Mouse (Mus musculus): ENCODE data around the gene Misp. TPM values are rescaled to one million over a fixed set of nuclear protein-coding genes. Genes with fewer than 3 reads are reported as not detected.

Misp gene
- polyA plus RNA-seq, 1 experiment from 2014 or later = 9.0 TPM

DNA sequence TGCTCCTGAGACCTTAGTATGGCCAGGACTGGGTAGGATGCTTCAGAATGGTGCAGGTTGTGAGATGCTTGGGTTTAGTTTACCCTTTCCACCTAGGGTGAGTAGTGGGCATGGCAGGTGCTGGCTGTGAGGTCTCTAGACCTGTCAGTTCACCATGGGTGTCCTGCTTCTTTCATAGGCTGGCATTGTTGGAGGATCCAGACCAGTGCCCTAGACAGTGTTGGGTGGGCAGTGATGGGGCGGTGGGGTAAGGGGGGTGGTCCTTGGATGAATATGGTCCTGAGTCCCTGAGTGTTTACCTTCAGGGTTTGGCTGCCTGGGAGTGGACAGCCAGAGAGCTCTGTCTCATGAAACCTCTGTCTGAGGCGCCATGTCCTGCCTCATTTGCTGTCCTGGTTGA, 37.1 kb downstream of the Misp start:
- WGBS = 59% methylated on average over 2 of the region's 2 CpGs
- Histone ChIP-seq H3K4me3 (ENCODE audit: low read length) (peak overlapping the region; percentile 100), H3K9me3 (ENCODE audit: control insufficient read depth, low read length) (no peaks in the 10 kb centered on the region), H3K27ac (ENCODE audit: low read depth, low read length) (peak overlapping the region; percentile 17; the same call in 1 of the 2 replicates), H3K36me3 (ENCODE audit: control insufficient read depth, insufficient read depth, low read length) (peaks cover 68% of the 10 kb centered on the region), H3K9ac (ENCODE audit: low read depth, low read length) (peak overlapping the region; percentile 100; the same call in 1 of the 2 replicates), H3K4me2 (replicated peaks; ENCODE audit: low read depth, low read length) (peak overlapping the region; percentile 100), H3K4me1 (ENCODE audit: control insufficient read depth, insufficient read depth, low read length) (peaks cover 44% of the 10 kb centered on the region), H3K27me3 (ENCODE audit: control insufficient read depth, insufficient read depth, low read length) (no peaks in the 10 kb centered on the region)
- ATAC-seq (ENCODE audit: low FRiP score, low TSS enrichment) = no peak

DNA sequence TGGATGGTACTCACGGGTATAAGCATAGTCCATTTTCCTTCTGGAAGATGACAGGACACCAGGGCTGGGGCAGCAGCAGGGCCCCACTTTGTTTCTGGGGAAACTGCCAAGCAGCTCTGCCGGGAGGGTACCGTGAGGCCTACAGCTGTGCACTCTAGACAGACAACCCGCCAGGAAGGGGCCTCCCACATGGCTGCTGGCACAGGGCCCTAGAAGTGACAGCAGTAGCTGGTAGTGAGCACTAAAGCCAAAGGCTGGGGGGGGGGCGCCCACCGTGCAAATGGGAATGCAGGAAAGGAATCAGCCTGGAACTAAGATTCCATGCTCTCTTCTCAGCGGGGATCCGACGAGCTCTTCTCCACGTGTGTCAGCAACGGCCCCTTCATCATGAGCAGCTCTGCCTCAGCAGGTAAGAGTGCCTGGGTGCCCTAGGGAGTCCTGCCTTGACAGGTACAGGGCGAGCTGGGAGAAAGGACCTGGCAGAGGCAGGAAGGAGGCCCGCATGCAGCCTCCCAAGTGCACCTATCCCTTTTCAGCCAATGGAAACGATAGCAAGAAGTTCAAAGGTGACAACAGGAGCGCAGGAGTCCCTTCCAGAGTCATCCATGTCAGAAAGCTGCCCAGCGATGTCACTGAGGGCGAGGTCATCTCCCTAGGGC, 37.8 kb downstream of the Misp start:
- Histone ChIP-seq H3K36me3 (ENCODE audit: control insufficient read depth, insufficient read depth, low read length) (peaks cover 75% of the 10 kb centered on the region), H3K27ac (ENCODE audit: low read depth, low read length) (peak overlapping the region; percentile 20), H3K9me3 (ENCODE audit: control insufficient read depth, low read length) (no peaks in the 10 kb centered on the region), H3K9ac (ENCODE audit: low read depth, low read length) (peak overlapping the region; percentile 100; the same call in 1 of the 2 replicates), H3K4me2 (replicated peaks; ENCODE audit: low read depth, low read length) (peak overlapping the region; percentile 100), H3K27me3 (ENCODE audit: control insufficient read depth, insufficient read depth, low read length) (no peaks in the 10 kb centered on the region), H3K4me3 (ENCODE audit: low read length) (peak overlapping the region; percentile 100), H3K4me1 (ENCODE audit: control insufficient read depth, insufficient read depth, low read length) (peaks cover 40% of the 10 kb centered on the region)
- ATAC-seq (ENCODE audit: low FRiP score, low TSS enrichment) = no peak
- WGBS = 48% methylated on average over 17 of the region's 17 CpGs

DNA sequence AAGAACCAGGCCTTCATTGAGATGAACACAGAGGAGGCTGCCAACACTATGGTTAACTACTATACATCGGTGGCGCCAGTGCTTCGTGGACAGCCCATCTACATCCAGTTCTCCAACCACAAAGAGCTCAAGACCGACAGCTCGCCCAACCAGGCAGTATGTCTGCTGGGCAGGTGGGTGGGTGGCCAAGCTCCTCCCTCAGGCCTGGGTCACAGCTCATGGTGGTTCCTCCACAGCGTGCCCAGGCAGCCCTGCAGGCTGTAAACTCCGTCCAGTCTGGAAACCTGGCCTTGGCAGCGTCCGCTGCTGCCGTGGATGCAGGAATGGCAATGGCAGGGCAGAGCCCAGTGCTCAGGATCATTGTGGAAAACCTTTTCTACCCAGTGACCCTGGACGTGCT, 38.3 kb downstream of the Misp start:
- 81% methylated on average over 11 of the region's 11 CpGs for WGBS
- H3K9me3 ChIP-seq (ENCODE audit: control insufficient read depth, low read length) = no peaks in the 10 kb centered on the region
- no peak for ATAC-seq (ENCODE audit: low FRiP score, low TSS enrichment)
- H3K27ac ChIP-seq (ENCODE audit: low read depth, low read length) = no peak overlapping the region
- no peak overlapping the region for H3K4me2 ChIP-seq (replicated peaks; ENCODE audit: low read depth, low read length)
- no peaks in the 10 kb centered on the region for H3K27me3 ChIP-seq (ENCODE audit: control insufficient read depth, insufficient read depth, low read length)
- H3K4me1 ChIP-seq (ENCODE audit: control insufficient read depth, insufficient read depth, low read length) = peaks cover 40% of the 10 kb centered on the region
- H3K9ac ChIP-seq (ENCODE audit: low read depth, low read length) = no peak overlapping the region
- H3K36me3 ChIP-seq (ENCODE audit: control insufficient read depth, insufficient read depth, low read length) = peaks cover 76% of the 10 kb centered on the region
- no peak overlapping the region for H3K4me3 ChIP-seq (ENCODE audit: low read length)

DNA sequence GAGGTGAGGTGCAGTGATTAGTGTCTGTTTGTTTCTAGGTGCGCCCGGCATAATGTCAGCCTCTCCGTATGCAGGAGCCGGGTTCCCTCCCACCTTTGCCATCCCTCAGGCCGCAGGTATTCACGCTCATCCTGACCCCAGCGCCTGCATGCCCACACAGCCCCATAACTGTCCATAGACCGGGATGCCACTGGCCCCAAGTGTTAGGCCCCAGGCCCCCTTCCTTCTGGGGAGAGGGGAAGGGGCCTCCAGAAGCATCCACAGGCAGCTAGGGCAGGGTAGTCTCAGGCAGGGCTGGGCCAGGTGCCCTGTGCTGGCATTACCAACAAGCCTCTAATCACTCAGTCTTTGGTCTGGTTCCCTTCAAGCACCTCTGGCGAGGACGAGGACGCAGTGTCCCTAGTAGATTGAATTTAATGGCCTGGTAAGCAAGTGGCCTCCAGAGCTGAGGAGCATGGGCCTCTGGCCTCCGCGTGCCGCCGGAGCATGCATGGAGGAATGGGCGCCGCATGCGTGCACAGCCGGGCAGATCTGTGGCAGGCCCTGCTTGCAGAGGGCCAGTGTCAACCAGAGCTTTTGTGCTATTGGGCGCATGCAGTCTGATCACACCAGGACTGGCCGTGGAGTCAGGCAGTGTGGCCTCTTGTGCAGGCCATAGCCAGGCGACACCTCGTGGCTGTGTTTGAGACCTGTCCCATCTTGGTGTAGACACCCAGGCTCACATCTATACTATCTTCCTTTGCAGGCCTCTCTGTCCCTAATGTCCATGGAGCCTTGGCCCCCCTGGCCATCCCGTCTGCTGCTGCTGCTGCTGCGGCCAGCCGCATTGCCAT, 39.5 kb downstream of the Misp start:
- peaks cover 40% of the 10 kb centered on the region for H3K4me1 ChIP-seq (ENCODE audit: control insufficient read depth, insufficient read depth, low read length)
- peaks cover 86% of the 10 kb centered on the region for H3K36me3 ChIP-seq (ENCODE audit: control insufficient read depth, insufficient read depth, low read length)
- ATAC-seq (ENCODE audit: low FRiP score, low TSS enrichment) = no peak
- no peak overlapping the region for H3K4me2 ChIP-seq (replicated peaks; ENCODE audit: low read depth, low read length)
- no peak overlapping the region for H3K4me3 ChIP-seq (ENCODE audit: low read length)
- peak overlapping the region; percentile 17; the same call in 1 of the 2 replicates for H3K27ac ChIP-seq (ENCODE audit: low read depth, low read length)
- H3K9ac ChIP-seq (ENCODE audit: low read depth, low read length) = no peak overlapping the region; the same call in 1 of the 2 replicates
- 89% methylated on average over 26 of the region's 26 CpGs for WGBS
- H3K9me3 ChIP-seq (ENCODE audit: control insufficient read depth, low read length) = no peaks in the 10 kb centered on the region
- H3K27me3 ChIP-seq (ENCODE audit: control insufficient read depth, insufficient read depth, low read length) = no peaks in the 10 kb centered on the region

DNA sequence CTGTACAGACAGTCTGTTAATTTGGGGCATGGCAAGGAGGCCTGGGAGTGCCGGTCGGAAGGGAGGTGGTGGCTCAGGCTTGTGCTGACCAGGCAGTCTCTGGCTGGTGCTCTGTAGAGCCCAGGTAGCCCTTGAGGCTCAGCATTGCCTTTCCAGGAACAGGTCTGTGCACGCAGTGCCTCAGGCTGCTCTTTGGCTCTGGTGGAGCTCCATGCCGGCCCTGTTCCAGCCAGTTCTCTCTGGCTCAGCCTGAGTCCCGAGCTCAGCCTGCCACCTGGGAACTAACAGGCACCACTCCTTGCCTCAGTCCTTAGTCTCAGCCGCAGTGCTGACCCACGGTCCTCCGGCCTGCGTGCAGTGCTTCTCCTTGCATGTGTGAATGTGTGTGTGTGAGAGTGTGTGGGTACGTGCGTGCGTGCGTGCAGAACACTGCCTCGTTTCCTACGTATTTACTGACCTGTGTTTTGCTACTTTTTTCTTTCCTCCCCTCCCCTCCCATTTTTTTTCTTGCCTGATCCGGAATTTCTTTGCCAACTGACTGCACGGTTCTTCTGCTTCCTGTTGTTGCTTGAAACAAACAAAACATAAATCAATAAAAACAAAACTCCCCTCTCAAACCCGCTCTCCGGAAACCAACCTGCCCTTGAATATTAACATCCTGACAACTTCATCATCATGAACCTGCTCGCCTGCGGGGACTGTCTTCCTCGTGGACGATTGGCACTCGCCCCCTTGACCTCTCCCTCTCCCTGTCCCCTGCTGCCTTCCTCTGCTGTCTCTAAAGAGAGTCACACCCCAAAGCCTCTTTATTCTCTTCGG, 40.6 kb downstream of the Misp start:
- ATAC-seq (ENCODE audit: low FRiP score, low TSS enrichment) = no peak
- Histone ChIP-seq H3K27me3 (ENCODE audit: control insufficient read depth, insufficient read depth, low read length) (no peaks in the 10 kb centered on the region), H3K4me1 (ENCODE audit: control insufficient read depth, insufficient read depth, low read length) (peaks cover 38% of the 10 kb centered on the region), H3K27ac (ENCODE audit: low read depth, low read length) (peak overlapping the region; percentile 24; the same call in 1 of the 2 replicates), H3K9ac (ENCODE audit: low read depth, low read length) (no peak overlapping the region), H3K36me3 (ENCODE audit: control insufficient read depth, insufficient read depth, low read length) (peaks cover 93% of the 10 kb centered on the region), H3K9me3 (ENCODE audit: control insufficient read depth, low read length) (no peaks in the 10 kb centered on the region), H3K4me2 (replicated peaks; ENCODE audit: low read depth, low read length) (no peak overlapping the region), H3K4me3 (ENCODE audit: low read length) (no peak overlapping the region)
- WGBS = 66% methylated on average over 25 of the region's 25 CpGs

DNA sequence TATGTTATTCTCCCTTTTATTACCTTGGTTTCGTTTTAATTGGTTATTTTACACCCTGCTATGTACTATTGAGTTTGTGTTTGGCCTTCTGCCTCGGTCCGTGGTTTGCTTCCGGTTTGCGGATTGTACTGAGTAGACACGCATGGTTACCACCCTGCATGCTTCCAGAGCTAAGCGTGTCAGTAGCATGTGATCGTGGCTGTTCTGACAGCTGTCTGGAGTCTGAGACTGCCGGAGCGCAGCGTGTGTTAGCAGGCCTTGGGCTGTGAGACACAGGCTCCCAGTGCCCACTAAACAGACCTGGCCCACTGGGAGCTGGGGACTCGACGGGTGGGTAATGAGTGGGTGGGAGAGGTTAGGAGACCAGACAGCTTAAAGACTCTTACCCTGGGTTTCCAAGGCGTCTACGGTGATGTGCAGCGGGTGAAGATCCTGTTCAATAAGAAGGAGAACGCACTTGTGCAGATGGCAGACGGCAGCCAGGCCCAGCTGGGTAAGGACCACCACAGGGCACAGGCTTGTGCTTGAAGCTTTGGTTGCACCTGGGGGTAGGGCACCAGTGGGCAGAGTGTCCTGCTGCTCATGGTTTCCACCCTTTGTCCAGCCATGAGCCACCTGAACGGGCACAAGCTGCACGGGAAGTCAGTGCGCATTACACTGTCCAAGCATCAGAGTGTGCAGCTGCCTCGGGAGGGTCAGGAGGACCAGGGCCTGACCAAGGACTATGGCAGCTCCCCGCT, 41.4 kb downstream of the Misp start:
- no peak for ATAC-seq (ENCODE audit: low FRiP score, low TSS enrichment)
- peaks cover 30% of the 10 kb centered on the region for H3K4me1 ChIP-seq (ENCODE audit: control insufficient read depth, insufficient read depth, low read length)
- H3K27ac ChIP-seq (ENCODE audit: low read depth, low read length) = no peak overlapping the region
- no peak overlapping the region for H3K9ac ChIP-seq (ENCODE audit: low read depth, low read length)
- WGBS = 82% methylated on average over 23 of the region's 23 CpGs
- H3K36me3 ChIP-seq (ENCODE audit: control insufficient read depth, insufficient read depth, low read length) = peaks cover 92% of the 10 kb centered on the region
- H3K27me3 ChIP-seq (ENCODE audit: control insufficient read depth, insufficient read depth, low read length) = no peaks in the 10 kb centered on the region
- no peak overlapping the region for H3K4me2 ChIP-seq (replicated peaks; ENCODE audit: low read depth, low read length)
- no peak overlapping the region for H3K4me3 ChIP-seq (ENCODE audit: low read length)
- H3K9me3 ChIP-seq (ENCODE audit: control insufficient read depth, low read length) = no peaks in the 10 kb centered on the region

DNA sequence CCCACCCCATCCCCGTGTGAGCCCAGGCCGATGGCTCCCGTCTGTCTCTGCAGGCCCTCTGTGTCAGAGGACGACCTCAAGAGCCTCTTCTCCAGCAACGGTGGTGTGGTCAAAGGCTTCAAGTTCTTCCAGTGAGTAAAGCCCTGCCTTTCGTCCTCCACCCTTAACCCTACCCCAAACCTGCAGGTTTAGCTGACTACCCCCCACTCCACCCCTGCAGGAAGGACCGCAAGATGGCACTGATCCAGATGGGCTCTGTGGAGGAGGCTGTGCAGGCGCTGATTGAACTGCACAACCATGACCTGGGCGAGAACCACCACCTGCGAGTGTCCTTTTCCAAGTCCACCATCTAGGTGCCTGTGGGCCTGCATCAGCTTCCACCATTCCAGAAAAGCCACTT, 42.1 kb downstream of the Misp start:
- Histone ChIP-seq H3K27me3 (ENCODE audit: control insufficient read depth, insufficient read depth, low read length) (no peaks in the 10 kb centered on the region), H3K4me2 (replicated peaks; ENCODE audit: low read depth, low read length) (no peak overlapping the region), H3K27ac (ENCODE audit: low read depth, low read length) (no peak overlapping the region), H3K4me1 (ENCODE audit: control insufficient read depth, insufficient read depth, low read length) (peaks cover 23% of the 10 kb centered on the region), H3K9ac (ENCODE audit: low read depth, low read length) (no peak overlapping the region), H3K4me3 (ENCODE audit: low read length) (no peak overlapping the region), H3K36me3 (ENCODE audit: control insufficient read depth, insufficient read depth, low read length) (peaks cover 90% of the 10 kb centered on the region), H3K9me3 (ENCODE audit: control insufficient read depth, low read length) (no peaks in the 10 kb centered on the region)
- WGBS = 60% methylated on average over 10 of the region's 10 CpGs
- ATAC-seq (ENCODE audit: low FRiP score, low TSS enrichment) = no peak

DNA sequence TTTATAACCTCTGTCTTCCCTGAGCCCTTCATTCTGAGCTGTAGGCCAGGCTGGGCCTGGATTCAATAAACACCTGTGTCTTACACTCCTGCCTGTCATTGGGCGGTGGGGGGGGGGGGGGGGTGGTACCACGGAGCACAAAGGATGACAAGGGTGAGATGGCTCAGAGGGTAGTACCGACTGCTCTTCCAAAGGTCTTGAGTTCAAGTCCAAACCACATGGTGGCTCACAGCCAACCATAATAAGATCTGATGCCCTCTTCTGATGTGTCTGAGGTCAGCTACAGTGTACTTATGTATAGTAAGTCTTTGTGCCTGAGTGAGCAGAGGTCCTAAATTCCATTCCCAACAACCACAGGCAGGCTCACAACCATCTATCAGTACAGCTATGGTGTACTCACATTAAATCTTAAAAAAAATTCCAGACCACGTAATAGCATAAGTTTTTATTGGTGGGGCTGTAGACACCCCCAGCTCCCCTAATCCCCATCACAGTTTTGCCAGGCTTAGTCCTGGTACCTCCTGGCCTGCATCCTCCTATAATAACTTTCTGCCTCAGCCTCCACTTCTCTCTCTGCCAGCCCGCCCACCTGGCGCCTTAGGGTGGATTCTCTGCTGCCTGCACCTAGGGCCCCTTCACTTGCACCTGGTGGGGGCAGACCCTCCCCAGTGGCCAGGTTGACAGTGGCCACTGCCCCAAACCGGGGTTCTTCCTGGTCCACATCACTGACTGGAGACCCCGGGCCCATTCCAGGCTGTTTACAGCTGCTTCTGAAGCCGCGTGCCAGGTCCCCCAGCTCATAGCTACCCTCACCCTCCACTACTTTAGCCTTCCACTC, 43.8 kb downstream of the Misp start:
- no peak overlapping the region for H3K27ac ChIP-seq (ENCODE audit: low read depth, low read length)
- H3K4me2 ChIP-seq (replicated peaks; ENCODE audit: low read depth, low read length) = no peak overlapping the region
- no peak overlapping the region for H3K9ac ChIP-seq (ENCODE audit: low read depth, low read length)
- ATAC-seq (ENCODE audit: low FRiP score, low TSS enrichment) = peak; percentile 13
- no peaks in the 10 kb centered on the region for H3K9me3 ChIP-seq (ENCODE audit: control insufficient read depth, low read length)
- no peak overlapping the region for H3K4me3 ChIP-seq (ENCODE audit: low read length)
- 54% methylated on average over 10 of the region's 10 CpGs for WGBS
- peaks cover 15% of the 10 kb centered on the region; the same call in 1 of the 2 replicates for H3K4me1 ChIP-seq (ENCODE audit: control insufficient read depth, insufficient read depth, low read length)
- H3K27me3 ChIP-seq (ENCODE audit: control insufficient read depth, insufficient read depth, low read length) = no peaks in the 10 kb centered on the region
- H3K36me3 ChIP-seq (ENCODE audit: control insufficient read depth, insufficient read depth, low read length) = peaks cover 73% of the 10 kb centered on the region

All from kidney, embryonic 14.5 days (tissue).